Mouse (Mus musculus) layer of hippocampus, adult 8-10 months (tissue): ENCODE data around the gene 1700057G04Rik. TPM values are rescaled to one million over a fixed set of nuclear protein-coding genes. Genes with fewer than 3 reads are reported as not detected.

ENCODE experiments used
- DNase-seq, 2 experiments: peaks; one replicate each; pipeline ENCODE4 v3.0.0; 2022; ENCODE audit warnings: low spot score in 2 of 2
- microRNA-seq, 2 experiments: library from miRNA; unstranded; fragments of <30 nt; microRNA quantifications; one replicate each; pipeline ENCODE4 v1.2.0; 2022
- total RNA-seq, 4 experiments: library from RNA; stranded (reverse); gene quantifications; 2 replicates each; pipeline ENCODE4 v1.2.4; 2022

The 1700057G04Rik gene
- total RNA-seq, 4 experiments from 2014 or later = not detected

DNA sequence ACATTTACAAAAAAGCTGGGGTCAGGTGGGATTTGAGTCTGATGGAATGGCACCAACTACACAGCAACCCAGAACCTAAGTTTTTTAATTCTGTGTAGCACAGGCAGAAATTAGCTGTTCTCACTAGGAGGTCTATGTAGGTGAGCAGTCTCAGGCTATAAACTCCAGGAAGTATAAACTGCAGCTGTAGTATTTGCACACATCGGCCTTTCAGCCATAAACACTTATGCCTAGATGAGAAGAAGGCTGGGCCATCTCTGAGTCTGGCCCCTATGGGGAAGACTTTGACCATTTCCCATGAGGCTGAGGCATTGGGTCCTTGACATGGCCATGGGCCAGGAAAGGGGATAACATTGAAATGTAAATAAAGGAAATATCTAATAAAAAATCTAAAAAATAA lies 76.7 kb downstream of the 1700057G04Rik start:
- no peak for DNase-seq

DNA sequence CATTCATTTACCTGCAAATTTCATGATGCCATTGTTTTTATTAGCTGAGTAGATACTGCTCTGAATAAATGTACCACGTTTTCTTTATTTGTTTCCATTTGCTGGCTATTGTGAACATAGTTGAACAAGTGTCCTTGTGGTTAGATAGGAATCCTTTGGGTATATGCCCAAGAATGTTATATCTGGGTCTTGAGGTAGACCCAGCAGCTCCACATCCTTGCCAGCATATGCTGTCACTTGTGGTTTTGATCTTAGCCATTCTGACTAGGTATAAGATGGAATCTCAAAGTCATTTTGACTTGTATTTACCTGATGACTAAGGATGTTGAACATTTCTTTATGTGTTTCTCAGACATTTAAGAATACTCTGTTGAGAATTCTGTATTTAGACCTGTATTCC lies 77.7 kb downstream of the 1700057G04Rik start:
- DNase-seq = no peak

DNA sequence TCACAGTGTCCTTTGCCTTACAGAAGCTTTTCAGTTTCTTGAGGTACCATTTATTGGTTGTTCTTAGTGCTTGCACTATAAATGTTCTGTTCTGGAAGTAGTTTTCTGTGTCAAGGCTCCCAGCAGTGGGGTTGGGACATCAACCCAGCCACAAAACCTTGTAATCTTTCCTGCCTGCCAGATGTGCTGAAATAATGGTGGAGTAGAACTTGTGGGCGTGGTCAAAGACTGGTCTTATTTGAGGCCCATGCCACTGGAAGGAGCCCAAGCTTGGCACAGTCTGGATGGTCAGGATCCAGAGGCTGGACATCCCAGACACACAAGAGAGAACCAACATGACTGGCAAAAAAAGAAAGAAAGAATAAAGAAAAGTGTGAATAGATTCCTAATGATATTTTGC lies 78.2 kb downstream of the 1700057G04Rik start:
- DNase-seq = no peak

GRCm38 (mm10) chr9:92402628-92403027 lies 93.5 kb downstream of the 1700057G04Rik start:
- no peak for DNase-seq

Small RNA genes lying within 50 kb of the gene (microRNA-seq; reads per million reads assigned to microRNA genes)
- 0 reads per million in 2 experiments for gene Mir6386

Other genes starting within 250 kb of the 1700057G04Rik start
- gene Plscr5, start 116.4 kb upstream of the 1700057G04Rik start, total RNA-seq = not detected
- 1 to 10 TPM; 2.1 to 4.1 (median 3.1) TPM for gene Plscr1, start 59.6 kb upstream of the 1700057G04Rik start, total RNA-seq
- 1 to 10 TPM; 2.5 to 8.3 (median 6.0) TPM for gene Plscr2, start 33.8 kb upstream of the 1700057G04Rik start, total RNA-seq
- gene Plscr4, start 148.0 kb downstream of the 1700057G04Rik start, total RNA-seq = 1 to 10 TPM; 3.3 to 4.8 (median 4.2) TPM
- gene Plod2, start 232.8 kb downstream of the 1700057G04Rik start, total RNA-seq = 10 to 100 TPM in 1 of 4 experiments, 1 to 10 TPM in 3; 7.6 to 10.2 (median 8.5) TPM